Mouse (Mus musculus) monocyte, adult 2 months (primary cell): ENCODE data around the gene Hexa.

Experiments
- DNase-seq, 2 experiments: peaks; one replicate each; pipeline ENCODE4 v3.0.0; 2022; ENCODE audit warnings: low spot score in 2 of 2, low read depth in 1 of 2

The Hexa gene

DNA sequence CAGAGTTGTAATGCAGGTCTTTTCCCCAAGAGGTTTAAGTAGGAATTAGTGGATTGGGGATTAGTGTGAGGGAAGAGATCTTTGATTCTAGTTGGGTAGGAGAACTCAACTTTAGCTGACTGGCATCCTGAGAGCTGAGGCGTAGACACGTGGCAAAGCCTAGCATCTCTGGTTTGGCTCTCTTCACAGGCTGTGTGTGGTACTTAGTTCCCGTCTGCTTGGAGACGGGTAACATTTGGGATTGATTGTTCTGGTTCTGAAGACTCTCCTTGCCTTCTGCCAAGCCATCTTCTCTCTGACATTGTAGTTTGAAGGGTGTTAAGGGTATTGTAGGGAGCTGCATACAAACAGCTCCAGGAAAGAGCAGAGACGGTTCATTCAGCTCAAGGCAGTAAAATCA is 13.3 kb downstream of the Hexa start:
- DNase-seq, result no peak

GRCm38 (mm10) chr9:59553719-59554118 is 14.4 kb downstream of the Hexa start:
- DNase-seq, result no peak

GRCm38 (mm10) chr9:59565600-59565999 is 26.3 kb downstream of the Hexa start:
- peak in 1 of 2 experiments; percentile 46 for DNase-seq

DNA sequence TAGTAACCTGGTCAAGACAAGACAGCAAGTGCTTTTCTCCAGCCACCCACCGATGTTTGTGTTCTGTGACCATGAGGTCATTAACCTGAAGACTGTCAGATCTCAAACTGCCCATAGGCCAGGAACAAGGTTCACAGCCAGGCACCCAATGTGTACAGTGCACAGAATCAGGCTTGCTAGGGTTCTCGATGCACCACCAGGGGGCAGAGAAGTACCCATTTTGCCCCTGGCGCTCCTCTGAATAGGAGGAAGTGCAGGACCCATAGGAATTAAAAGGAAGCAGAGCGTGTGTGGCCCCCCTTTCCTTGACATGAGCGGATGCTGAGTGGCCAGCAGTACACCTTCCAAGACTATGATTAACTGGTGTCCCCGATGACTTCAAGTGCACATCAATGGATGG is 27.8 kb downstream of the Hexa start:
- DNase-seq, result peak; percentile 8 to 48

DNA sequence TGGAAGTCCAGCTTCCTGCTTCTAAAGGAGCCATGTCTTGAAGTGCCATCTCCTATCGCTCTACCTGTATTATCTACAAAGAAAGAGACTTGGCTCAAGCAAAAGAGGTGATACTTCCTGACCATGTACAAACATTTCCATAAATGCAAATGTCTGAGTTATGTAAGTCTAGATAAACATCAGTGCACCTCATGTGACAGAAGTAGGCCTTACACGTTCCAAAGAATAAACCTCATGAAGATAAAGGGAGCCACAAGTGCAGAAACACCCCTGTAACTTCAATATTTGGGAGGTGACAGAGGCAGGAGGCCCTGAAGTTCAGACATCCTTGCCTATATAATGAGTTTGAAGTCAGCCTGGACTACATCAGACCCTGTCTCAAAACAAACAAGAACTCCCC is 32.5 kb downstream of the Hexa start:
- DNase-seq, result no peak

DNA sequence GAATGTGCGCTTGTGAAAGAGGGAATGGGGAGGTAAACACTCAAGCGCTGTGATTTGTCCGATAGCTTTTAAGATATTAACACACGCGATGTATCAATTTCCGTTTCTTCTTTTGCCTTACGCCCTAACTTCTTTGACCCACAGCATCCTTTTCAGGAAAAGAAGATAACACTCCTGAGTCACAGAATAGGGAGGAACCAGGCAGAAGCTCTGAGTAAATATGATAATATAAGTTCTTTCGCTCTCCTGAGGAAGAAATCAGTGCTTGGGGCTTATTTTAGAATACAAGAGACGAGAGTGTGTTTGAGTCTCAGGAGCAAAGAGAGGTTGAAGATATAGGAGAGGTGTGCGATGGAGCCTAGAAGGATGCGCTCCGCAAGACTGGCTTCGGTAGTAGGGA is 38.1 kb downstream of the Hexa start:
- DNase-seq, result no peak

DNA sequence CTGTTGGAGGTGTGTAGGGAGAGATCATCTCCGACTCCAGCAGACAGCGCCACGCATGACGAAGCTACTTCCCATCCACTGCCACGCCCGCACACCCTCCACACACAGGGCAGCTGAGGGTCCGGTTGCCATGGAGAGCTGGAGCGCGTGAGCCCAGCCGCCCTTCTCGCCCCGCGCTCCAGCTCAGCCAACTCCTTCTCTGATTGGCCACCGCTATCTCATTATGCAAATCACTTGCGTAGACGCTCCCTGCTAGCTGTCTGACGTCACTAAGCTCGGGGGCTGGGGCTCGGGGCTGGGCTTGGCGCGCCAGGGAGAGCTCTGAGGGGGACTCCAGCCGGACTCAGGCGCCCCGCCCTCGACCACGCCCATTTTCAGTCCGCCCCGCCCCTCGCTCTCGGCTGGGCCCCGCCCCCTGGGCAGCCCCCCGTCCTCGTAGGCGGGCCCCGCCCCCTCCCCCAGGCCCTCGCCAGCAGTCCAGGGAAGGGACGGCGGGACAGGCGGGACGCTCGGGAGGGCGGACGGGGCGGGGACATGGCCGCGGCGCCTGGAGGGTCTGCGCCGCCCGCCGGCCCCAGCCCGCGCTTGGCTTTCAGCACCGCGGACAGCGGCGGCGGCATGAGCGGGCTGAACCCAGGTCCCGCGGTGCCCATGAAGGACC is 38.6 kb downstream of the Hexa start, which contains the start of gene Celf6:
Gene Celf6 (plus strand): TSS at position 74 of the 661 bp plus-strand sequence.
- peak; percentile 10 to 14 for DNase-seq

DNA sequence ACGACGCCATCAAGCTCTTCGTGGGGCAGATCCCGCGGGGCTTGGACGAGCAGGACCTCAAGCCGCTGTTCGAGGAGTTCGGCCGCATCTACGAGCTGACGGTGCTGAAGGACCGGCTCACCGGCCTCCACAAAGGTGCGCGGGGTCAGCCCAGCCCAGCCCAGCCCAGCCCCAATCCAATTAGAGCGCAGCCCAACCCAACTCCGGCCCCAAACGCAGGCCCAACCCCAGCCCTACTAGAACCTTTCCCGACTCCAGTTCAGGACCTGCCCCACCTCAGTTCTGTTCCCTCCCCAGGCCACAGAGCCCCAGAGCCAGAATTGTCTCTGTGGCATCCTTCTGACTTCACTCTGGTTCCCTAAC is 39.1 kb downstream of the Hexa start:
- DNase-seq, result no peak

DNA sequence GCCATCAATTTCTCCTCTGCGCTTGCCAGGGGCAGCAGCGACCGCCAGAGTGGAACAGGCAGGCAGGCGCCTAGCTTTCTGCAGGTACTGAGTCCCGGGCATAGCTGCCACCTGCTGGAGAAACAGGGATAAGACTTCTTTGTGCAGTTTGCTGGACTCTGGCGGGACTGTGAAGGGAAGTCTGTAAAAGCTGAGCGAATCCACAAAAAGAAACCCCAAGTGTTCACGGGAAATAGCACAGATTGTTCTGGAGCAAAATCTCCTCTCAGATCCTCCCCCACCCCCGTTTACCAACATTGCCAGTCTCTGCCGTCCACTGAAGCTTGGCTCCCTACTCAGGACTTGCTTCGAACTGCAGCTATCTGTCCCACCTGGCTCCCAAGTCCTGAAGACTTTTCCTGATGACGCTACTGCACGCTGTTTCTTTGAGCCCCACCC is 45.5 kb downstream of the Hexa start:
- peak; percentile 12 to 28 for DNase-seq

DNA sequence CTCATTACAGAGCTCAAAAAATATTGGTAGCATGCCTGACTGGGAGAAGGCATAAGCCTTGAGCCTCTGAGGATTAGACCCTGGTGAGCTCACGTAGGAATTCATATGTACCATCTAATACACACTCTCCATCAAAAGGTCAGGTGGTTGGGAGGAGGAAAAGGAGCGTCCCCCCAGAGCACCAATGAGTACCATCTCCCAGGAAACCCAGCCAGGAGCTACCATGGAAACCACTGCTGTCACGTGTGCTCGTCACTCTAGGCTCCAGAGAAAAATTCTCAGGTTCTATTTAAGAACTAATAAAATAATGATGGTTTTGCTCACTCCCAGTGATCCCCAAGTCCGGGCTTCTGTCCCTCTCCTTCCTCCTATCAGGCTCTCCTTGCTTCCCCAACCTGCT is 48.9 kb downstream of the Hexa start:
- no peak for DNase-seq

- no peak for DNase-seq
Observed at GRCm38 (mm10) chr9:59588710-59589671, 49.7 kb downstream of the Hexa start.

DNA sequence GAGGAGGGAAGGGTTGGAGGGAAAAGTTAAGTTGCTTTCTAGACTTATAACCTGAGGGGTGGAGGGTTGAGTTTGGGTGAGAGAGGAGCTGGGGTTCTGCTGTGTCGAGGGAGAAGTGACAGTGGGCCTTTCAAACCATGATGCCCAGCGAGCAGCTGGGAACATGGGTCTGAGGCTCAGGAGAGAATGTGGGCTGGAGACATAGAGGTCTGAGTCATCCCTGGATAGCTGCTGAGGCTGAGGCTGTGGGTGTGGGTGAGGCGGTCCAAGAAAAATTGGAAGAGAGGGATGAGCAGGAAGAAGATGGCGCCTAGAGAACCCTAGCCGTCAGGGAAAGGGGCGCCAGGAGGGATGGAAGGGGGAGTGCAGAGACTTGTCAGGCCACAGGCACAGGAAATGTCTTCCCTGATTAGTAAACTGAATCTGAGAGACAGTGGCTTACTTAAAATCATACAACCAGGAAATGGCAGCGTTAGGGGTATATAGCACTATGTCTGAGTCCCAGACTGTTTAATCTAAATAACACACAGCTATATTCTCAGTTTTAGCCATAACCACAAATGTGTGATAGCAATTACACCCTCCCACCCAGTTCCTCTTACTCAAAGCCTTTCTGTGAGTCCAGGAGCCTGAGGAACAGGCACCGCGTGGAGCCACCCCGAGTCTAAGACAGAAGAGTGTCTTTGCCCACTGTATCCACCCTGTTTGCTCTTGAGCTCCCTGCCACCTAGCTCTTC is 50.5 kb downstream of the Hexa start:
- no peak for DNase-seq

DNA sequence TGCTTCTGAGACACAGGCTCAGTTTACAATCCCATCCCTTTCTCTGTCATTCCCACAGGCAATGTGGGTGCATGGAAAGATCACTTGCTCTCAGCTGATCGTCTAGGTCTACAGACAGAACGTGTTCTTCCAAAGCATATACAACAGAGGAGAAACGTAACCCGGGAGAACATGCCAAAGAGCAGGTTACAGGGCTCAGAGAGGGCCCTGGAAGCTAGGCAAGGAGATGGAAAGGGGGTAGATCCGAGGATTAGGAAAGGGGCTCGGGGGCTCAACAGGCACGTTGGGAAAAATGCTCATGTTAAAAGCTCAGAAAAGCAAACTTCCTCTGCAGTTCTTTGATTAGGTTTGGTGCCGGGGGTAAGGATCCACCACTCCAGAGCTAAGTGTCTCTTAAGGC is 62.3 kb downstream of the Hexa start:
- no peak for DNase-seq

GRCm38 (mm10) chr9:59605967-59606366 is 66.6 kb downstream of the Hexa start:
- DNase-seq, result no peak

GRCm38 (mm10) chr9:59610950-59611349 is 71.6 kb downstream of the Hexa start:
- DNase-seq, result no peak
